Mouse (Mus musculus): ENCODE measurements around the gene Hist4h4.
A peak's percentile ranks its signal among the peaks of the same experiment; 100 is the strongest.

Gene Hist4h4

GRCm38 (mm10) chr6:136803739-136804633 is at the start of gene Hist4h4:
Hist4h4 (minus strand) TSS chr6:136804415.
- DNase-seq (ENCODE audit: low spot score in 2 of 2): peak; percentile 97 to 99

GRCm38 (mm10) chr6:136852762-136853161 is 48.5 kb upstream of the Hist4h4 start:
- DNase-seq (ENCODE audit: low spot score in 2 of 2): no peak

- DNase-seq (ENCODE audit: low spot score in 2 of 2): no peak
Measured at GRCm38 (mm10) chr6:136852348-136852747, 48.1 kb upstream of the Hist4h4 start.

- DNase-seq (ENCODE audit: low spot score in 2 of 2): no peak
Measured at GRCm38 (mm10) chr6:136850267-136850666, 46.1 kb upstream of the Hist4h4 start.

- no peak for DNase-seq (ENCODE audit: low spot score in 2 of 2)
Measured at GRCm38 (mm10) chr6:136848971-136849370, 44.8 kb upstream of the Hist4h4 start.

- no peak for DNase-seq (ENCODE audit: low spot score in 2 of 2)
Measured at GRCm38 (mm10) chr6:136848399-136848798, 44.2 kb upstream of the Hist4h4 start.

GRCm38 (mm10) chr6:136847790-136848189 is 43.6 kb upstream of the Hist4h4 start:
- DNase-seq (ENCODE audit: low spot score in 2 of 2): no peak

- DNase-seq (ENCODE audit: low spot score in 2 of 2): no peak
Measured at GRCm38 (mm10) chr6:136847267-136847666, 43.1 kb upstream of the Hist4h4 start.

- no peak for DNase-seq (ENCODE audit: low spot score in 2 of 2)
Measured at GRCm38 (mm10) chr6:136845706-136846480, 41.7 kb upstream of the Hist4h4 start.

GRCm38 (mm10) chr6:136844903-136845302 is 40.7 kb upstream of the Hist4h4 start:
- no peak for DNase-seq (ENCODE audit: low spot score in 2 of 2)

- no peak for DNase-seq (ENCODE audit: low spot score in 2 of 2)
Measured at GRCm38 (mm10) chr6:136837323-136837722, 33.1 kb upstream of the Hist4h4 start.

GRCm38 (mm10) chr6:136835352-136835751 is 31.1 kb upstream of the Hist4h4 start, which contains the start of gene Smco3:
Smco3 (minus strand) TSS chr6:136835452.
- DNase-seq (ENCODE audit: low spot score in 2 of 2): no peak

GRCm38 (mm10) chr6:136831712-136832111 is 27.5 kb upstream of the Hist4h4 start:
- DNase-seq (ENCODE audit: low spot score in 2 of 2): no peak

GRCm38 (mm10) chr6:136828681-136829080 is 24.5 kb upstream of the Hist4h4 start:
- no peak for DNase-seq (ENCODE audit: low spot score in 2 of 2)

GRCm38 (mm10) chr6:136827881-136828561 is 23.8 kb upstream of the Hist4h4 start, which contains the start of gene Wbp11:
Wbp11 (minus strand) TSS chr6:136828233.
- peak; percentile 88 to 92 for DNase-seq (ENCODE audit: low spot score in 2 of 2)

- no peak for DNase-seq (ENCODE audit: low spot score in 2 of 2)
Measured at GRCm38 (mm10) chr6:136827516-136827880, 23.3 kb upstream of the Hist4h4 start, which contains the start of gene BC049715. BC049715 (plus strand) TSS chr6:136827626.

GRCm38 (mm10) chr6:136827116-136827515 is 22.9 kb upstream of the Hist4h4 start:
- no peak for DNase-seq (ENCODE audit: low spot score in 2 of 2)

GRCm38 (mm10) chr6:136824987-136825386 is 20.8 kb upstream of the Hist4h4 start:
- no peak for DNase-seq (ENCODE audit: low spot score in 2 of 2)

GRCm38 (mm10) chr6:136821086-136821485 is 16.9 kb upstream of the Hist4h4 start:
- no peak for DNase-seq (ENCODE audit: low spot score in 2 of 2)

- no peak for DNase-seq (ENCODE audit: low spot score in 2 of 2)
Measured at GRCm38 (mm10) chr6:136820381-136820780, 16.2 kb upstream of the Hist4h4 start.

GRCm38 (mm10) chr6:136817549-136817948 is 13.3 kb upstream of the Hist4h4 start:
- DNase-seq (ENCODE audit: low spot score in 2 of 2): peak; percentile 49 to 67

- DNase-seq (ENCODE audit: low spot score in 2 of 2): no peak
Measured at GRCm38 (mm10) chr6:136816826-136817225, 12.6 kb upstream of the Hist4h4 start.
